Mouse (Mus musculus): ENCODE results near the gene Acap2. TPM values are rescaled to one million over a fixed set of nuclear protein-coding genes. Genes with fewer than 3 reads are reported as not detected.

Gene Acap2
- polyA plus RNA-seq, 1 experiment from 2014 or later: 23.2 TPM

DNA sequence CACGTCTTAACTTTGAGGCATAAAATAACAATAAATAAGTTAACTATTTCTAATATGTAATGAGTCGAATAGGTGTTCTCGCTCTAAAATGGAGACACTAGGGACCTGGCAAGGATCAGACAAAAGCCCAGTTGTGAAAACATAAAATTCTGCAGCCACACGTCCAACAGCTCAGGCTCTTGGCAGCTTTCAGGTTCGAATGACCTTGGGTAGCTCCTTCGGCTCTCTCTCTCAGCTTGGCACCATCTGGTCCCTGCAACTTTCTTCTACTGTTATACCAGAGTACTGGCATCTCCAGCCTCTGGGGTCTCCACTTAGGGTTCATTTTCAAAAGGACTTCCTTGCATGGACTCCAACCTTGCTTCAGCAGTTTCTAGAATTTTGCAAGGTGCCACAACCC lies 53.3 kb downstream of the Acap2 start:
- ATAC-seq (ENCODE audit: low FRiP score) (no peak), DNase-seq (ENCODE audit: low spot score, missing footprints) (no peak)
- H3K4me3 ChIP-seq (ENCODE audit: low read depth, low read length): no peak overlapping the region
- no peaks in the 10 kb centered on the region for H3K27me3 ChIP-seq (ENCODE audit: control insufficient read depth, insufficient read depth, low read length)
- H3K27ac ChIP-seq (ENCODE audit: low read depth, low read length): no peak overlapping the region
- no peaks in the 10 kb centered on the region for H3K4me1 ChIP-seq (ENCODE audit: control insufficient read depth, insufficient read depth, low read length)
- no peak overlapping the region for H3K4me2 ChIP-seq
- H3K36me3 ChIP-seq (ENCODE audit: control insufficient read depth, insufficient read depth, low read length): no peaks in the 10 kb centered on the region
- no peak overlapping the region for H3K9ac ChIP-seq (ENCODE audit: low read length)
- WGBS: 91% methylated on average over 6 of the region's 6 CpGs
- no peaks in the 10 kb centered on the region for H3K9me3 ChIP-seq (ENCODE audit: control insufficient read depth, low read length)

DNA sequence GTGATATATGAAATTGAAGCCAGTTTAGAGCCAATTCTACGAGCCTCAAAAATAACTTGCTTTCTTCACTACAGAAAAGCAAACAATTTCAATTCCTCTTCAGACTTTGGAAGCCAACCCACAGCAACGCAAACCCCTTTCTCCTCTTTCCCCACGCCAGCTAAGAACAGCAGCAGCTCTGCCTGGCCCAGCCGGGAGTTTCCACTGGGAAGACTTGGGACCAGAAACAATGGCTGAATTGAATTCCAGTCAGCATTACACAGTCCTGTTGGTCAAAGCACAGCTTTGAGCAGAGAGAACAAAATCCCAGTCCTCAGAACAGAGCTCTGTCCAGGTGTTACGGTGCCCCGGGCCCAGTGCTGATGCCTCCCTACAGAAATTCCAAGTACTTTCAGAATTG lies 59.1 kb downstream of the Acap2 start:
- H3K4me3 ChIP-seq (ENCODE audit: low read depth, low read length): no peak overlapping the region
- DNase-seq (ENCODE audit: low spot score, missing footprints): no peak
- no peaks in the 10 kb centered on the region for H3K36me3 ChIP-seq (ENCODE audit: control insufficient read depth, insufficient read depth, low read length)
- 29% methylated on average over 6 of the region's 6 CpGs for WGBS
- H3K4me2 ChIP-seq: no peak overlapping the region
- no peak overlapping the region for H3K27ac ChIP-seq (ENCODE audit: low read depth, low read length)
- no peaks in the 10 kb centered on the region for H3K9me3 ChIP-seq (ENCODE audit: control insufficient read depth, low read length)
- H3K9ac ChIP-seq (ENCODE audit: low read length): no peak overlapping the region
- H3K4me1 ChIP-seq (ENCODE audit: control insufficient read depth, insufficient read depth, low read length): no peaks in the 10 kb centered on the region
- H3K27me3 ChIP-seq (ENCODE audit: control insufficient read depth, insufficient read depth, low read length): no peaks in the 10 kb centered on the region
- no peak for ATAC-seq (ENCODE audit: low FRiP score)

DNA sequence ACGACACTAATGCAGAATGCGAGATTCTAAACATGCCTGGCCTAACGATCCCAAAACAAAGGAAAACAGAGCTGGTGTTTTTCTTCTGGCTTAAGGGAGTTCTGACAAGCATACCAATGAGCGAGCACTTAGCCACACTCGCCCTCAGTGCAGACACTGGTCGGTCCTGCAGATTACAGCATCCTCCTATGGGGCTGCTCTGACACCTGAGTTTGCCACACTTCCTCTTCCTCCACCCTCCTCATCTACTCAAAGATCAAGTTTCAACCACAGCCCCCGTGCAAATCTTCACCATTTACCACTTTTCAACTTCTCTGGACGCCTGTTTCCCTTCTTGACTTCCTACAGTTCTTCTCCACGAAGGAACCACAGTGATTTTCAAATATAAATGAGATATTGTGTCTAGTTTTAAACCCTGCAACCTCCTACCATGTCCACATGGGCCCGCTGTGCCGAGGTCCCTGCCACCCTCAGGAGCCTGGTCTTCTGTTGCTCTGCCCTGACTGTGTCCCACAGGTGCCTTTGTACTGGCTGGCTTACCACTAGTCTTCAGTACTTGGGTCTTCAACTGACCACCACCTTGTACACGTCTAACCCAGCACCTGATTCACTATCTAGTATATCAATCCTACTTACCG lies 64.3 kb downstream of the Acap2 start:
- DNase-seq (ENCODE audit: low spot score, missing footprints): no peak
- 73% methylated on average over 13 of the region's 13 CpGs for WGBS

DNA sequence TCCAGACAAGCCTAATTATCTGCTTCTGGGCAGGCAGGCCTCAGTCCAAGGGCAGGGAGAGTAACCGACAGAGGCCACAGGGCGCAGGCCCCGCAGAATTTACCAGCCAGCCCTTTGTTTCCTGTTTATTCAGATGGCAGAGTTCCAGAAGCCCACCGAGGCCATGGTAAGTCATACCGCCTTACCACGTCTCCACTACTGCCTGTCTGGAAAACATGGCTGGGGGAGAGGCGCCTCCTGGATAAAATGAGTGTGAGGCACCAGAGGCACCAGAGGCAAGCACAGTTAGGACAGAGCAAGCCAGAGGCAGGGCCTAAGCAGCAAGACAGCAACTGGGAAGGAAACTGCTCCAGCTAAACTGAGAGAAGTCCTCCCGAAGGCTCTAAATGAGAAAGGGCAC lies 65.5 kb downstream of the Acap2 start:
- Histone ChIP-seq H3K9ac (ENCODE audit: low read length) (no peak overlapping the region), H3K4me2 (no peak overlapping the region), H3K9me3 (ENCODE audit: control insufficient read depth, low read length) (no peaks in the 10 kb centered on the region), H3K4me3 (ENCODE audit: low read depth, low read length) (no peak overlapping the region), H3K4me1 (ENCODE audit: control insufficient read depth, insufficient read depth, low read length) (no peaks in the 10 kb centered on the region), H3K36me3 (ENCODE audit: control insufficient read depth, insufficient read depth, low read length) (no peaks in the 10 kb centered on the region), H3K27me3 (ENCODE audit: control insufficient read depth, insufficient read depth, low read length) (no peaks in the 10 kb centered on the region), H3K27ac (ENCODE audit: low read depth, low read length) (no peak overlapping the region)
- 71% methylated on average over 8 of the region's 8 CpGs for WGBS
- no peak for DNase-seq (ENCODE audit: low spot score, missing footprints)
- ATAC-seq (ENCODE audit: low FRiP score): no peak

More for the DNA sequence above, 64.3 kb downstream of the Acap2 start:
- Histone ChIP-seq H3K4me1 (ENCODE audit: control insufficient read depth, insufficient read depth, low read length) (no peaks in the 10 kb centered on the region), H3K27me3 (ENCODE audit: control insufficient read depth, insufficient read depth, low read length) (no peaks in the 10 kb centered on the region), H3K4me2 (no peak overlapping the region), H3K36me3 (ENCODE audit: control insufficient read depth, insufficient read depth, low read length) (no peaks in the 10 kb centered on the region), H3K9me3 (ENCODE audit: control insufficient read depth, low read length) (no peaks in the 10 kb centered on the region), H3K27ac (ENCODE audit: low read depth, low read length) (no peak overlapping the region; the same call in 1 of the 2 replicates), H3K4me3 (ENCODE audit: low read depth, low read length) (no peak overlapping the region), H3K9ac (ENCODE audit: low read length) (0 out of 2 replicates have a peak overlapping the region, but pooled peaks have one; percentile 25)
- ATAC-seq (ENCODE audit: low FRiP score): peak; percentile 67; the same call in 1 of the 2 replicates

DNA sequence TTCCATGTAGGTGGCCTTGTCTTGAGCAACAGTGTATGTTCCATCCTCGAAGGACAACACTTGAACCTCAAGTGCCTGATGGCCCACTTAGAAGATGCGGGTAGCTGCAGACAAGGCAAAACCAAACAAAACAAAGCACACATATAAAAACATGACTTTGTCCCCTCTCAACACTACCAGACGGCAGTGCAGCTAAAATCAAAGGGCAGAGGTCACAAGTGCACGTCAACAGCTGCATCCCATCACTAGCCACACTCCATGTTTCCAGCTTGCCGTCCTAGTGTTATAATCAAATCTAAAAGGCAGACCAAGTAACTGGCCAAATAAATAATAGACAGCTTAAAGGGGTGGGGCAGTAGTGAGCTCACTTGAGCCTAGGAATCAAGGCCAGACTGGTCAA lies 69.5 kb downstream of the Acap2 start:
- Histone ChIP-seq H3K9me3 (ENCODE audit: control insufficient read depth, low read length) (no peaks in the 10 kb centered on the region), H3K27ac (ENCODE audit: low read depth, low read length) (no peak overlapping the region), H3K4me3 (ENCODE audit: low read depth, low read length) (no peak overlapping the region), H3K27me3 (ENCODE audit: control insufficient read depth, insufficient read depth, low read length) (no peaks in the 10 kb centered on the region), H3K36me3 (ENCODE audit: control insufficient read depth, insufficient read depth, low read length) (no peaks in the 10 kb centered on the region), H3K9ac (ENCODE audit: low read length) (no peak overlapping the region), H3K4me2 (no peak overlapping the region), H3K4me1 (ENCODE audit: control insufficient read depth, insufficient read depth, low read length) (no peaks in the 10 kb centered on the region)
- WGBS: 65% methylated on average over 5 of the region's 5 CpGs
- ATAC-seq (ENCODE audit: low FRiP score) (no peak), DNase-seq (ENCODE audit: low spot score, missing footprints) (no peak)

DNA sequence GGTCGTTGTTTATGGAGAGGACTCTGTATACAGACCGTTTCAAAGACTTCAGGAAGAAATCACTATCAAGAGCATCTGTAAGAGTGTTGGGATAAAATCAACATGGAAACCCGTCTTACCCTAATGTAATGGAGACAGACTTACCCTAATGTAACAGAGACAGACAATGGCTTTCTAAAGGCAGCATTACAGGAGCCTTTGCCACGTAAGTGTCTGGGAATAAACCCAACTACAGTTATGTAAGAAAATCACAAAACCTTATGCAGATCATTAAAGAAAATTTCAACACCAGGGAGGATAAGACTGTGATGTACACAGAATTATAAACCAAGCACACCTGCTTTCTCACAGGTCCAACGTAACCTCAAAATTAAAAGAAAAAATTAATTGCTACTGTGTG lies 72.9 kb downstream of the Acap2 start:
- Histone ChIP-seq H3K4me3 (ENCODE audit: low read depth, low read length) (no peak overlapping the region), H3K9me3 (ENCODE audit: control insufficient read depth, low read length) (no peaks in the 10 kb centered on the region), H3K9ac (ENCODE audit: low read length) (no peak overlapping the region), H3K4me1 (ENCODE audit: control insufficient read depth, insufficient read depth, low read length) (no peaks in the 10 kb centered on the region), H3K27me3 (ENCODE audit: control insufficient read depth, insufficient read depth, low read length) (no peaks in the 10 kb centered on the region), H3K36me3 (ENCODE audit: control insufficient read depth, insufficient read depth, low read length) (no peaks in the 10 kb centered on the region), H3K4me2 (no peak overlapping the region), H3K27ac (ENCODE audit: low read depth, low read length) (no peak overlapping the region)
- DNase-seq (ENCODE audit: low spot score, missing footprints): no peak
- no peak for ATAC-seq (ENCODE audit: low FRiP score)
- WGBS: 94% methylated on average over 5 of the region's 5 CpGs

DNA sequence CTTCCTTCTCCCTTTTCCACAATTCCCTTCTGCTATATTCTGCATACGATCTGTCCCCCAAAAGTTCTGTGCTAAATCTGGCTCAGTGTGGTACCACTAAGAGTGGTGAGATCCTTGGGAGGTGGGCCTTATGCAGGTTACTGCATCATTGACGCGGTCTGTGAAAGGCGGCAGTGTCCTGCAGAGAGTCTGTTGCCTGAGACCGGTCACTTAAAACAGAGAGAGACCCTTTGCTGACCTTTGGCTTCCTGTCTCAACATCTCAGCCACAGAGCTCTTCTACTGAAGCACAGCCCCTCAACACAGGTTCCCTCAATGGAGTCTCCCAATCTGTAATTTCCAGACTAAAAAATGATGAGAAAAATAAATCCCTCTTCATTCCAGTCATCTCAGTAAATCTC lies 76.1 kb downstream of the Acap2 start:
- H3K36me3 ChIP-seq (ENCODE audit: control insufficient read depth, insufficient read depth, low read length): no peaks in the 10 kb centered on the region
- 65% methylated on average over 5 of the region's 5 CpGs for WGBS
- no peak overlapping the region for H3K9ac ChIP-seq (ENCODE audit: low read length)
- H3K4me3 ChIP-seq (ENCODE audit: low read depth, low read length): no peak overlapping the region
- no peaks in the 10 kb centered on the region for H3K27me3 ChIP-seq (ENCODE audit: control insufficient read depth, insufficient read depth, low read length)
- no peak overlapping the region for H3K4me2 ChIP-seq
- ATAC-seq (ENCODE audit: low FRiP score): no peak
- no peaks in the 10 kb centered on the region for H3K4me1 ChIP-seq (ENCODE audit: control insufficient read depth, insufficient read depth, low read length)
- no peaks in the 10 kb centered on the region for H3K9me3 ChIP-seq (ENCODE audit: control insufficient read depth, low read length)
- H3K27ac ChIP-seq (ENCODE audit: low read depth, low read length): no peak overlapping the region
- no peak for DNase-seq (ENCODE audit: low spot score, missing footprints)

DNA sequence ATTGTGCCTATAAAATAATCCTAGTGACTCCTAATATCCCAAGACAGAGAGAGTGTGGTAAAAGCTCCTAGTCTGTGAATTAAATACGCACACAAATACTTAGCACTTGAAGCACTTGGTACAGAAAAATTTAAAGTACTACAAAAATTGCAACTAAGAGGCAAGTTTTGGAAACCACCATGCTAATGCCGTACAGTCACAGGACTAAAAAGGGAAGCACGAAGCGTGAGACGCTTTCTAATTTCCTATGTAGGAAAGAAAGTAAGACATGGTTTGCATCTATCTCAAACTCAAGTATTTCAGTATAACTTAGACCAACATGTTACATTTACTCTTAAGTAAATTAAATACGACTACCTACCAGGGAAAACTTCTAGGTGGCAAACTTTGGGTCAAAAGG lies 79.4 kb downstream of the Acap2 start:
- Histone ChIP-seq H3K4me2 (no peak overlapping the region), H3K27ac (ENCODE audit: low read depth, low read length) (no peak overlapping the region), H3K9me3 (ENCODE audit: control insufficient read depth, low read length) (no peaks in the 10 kb centered on the region), H3K27me3 (ENCODE audit: control insufficient read depth, insufficient read depth, low read length) (no peaks in the 10 kb centered on the region), H3K9ac (ENCODE audit: low read length) (no peak overlapping the region), H3K4me3 (ENCODE audit: low read depth, low read length) (no peak overlapping the region), H3K4me1 (ENCODE audit: control insufficient read depth, insufficient read depth, low read length) (no peaks in the 10 kb centered on the region), H3K36me3 (ENCODE audit: control insufficient read depth, insufficient read depth, low read length) (no peaks in the 10 kb centered on the region)
- ATAC-seq (ENCODE audit: low FRiP score) (no peak), DNase-seq (ENCODE audit: low spot score, missing footprints) (no peak)
- 93% methylated on average over 6 of the region's 6 CpGs for WGBS

DNA sequence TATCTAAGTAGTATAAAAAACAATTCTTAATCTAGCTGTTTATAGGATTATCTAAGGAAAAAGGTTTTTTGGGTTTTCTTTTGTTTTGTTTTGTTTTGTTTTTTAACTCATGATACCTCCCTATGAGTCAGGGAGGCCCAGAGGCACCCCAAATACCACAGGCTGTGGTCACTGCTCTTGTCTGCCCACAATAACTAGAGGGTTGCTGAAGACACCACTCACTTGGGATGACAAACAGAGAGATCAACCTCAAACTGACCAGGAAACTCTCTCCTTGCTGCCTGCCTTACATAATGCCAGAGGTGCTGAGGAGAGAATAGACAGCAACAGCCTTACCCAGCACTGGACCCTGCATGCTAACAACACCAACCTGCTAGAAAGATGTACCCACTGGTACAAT lies 87.4 kb downstream of the Acap2 start:
- H3K4me1 ChIP-seq (ENCODE audit: control insufficient read depth, insufficient read depth, low read length): no peaks in the 10 kb centered on the region
- no peaks in the 10 kb centered on the region for H3K27me3 ChIP-seq (ENCODE audit: control insufficient read depth, insufficient read depth, low read length)
- ATAC-seq (ENCODE audit: low FRiP score) (no peak), DNase-seq (ENCODE audit: low spot score, missing footprints) (no peak)
- H3K36me3 ChIP-seq (ENCODE audit: control insufficient read depth, insufficient read depth, low read length): peaks cover 11% of the 10 kb centered on the region
- no peak overlapping the region for H3K27ac ChIP-seq (ENCODE audit: low read depth, low read length)
- no peak overlapping the region for H3K9ac ChIP-seq (ENCODE audit: low read length)
- H3K4me2 ChIP-seq: no peak overlapping the region
- no peaks in the 10 kb centered on the region; the same call in 1 of the 2 replicates for H3K9me3 ChIP-seq (ENCODE audit: control insufficient read depth, low read length)
- no peak overlapping the region for H3K4me3 ChIP-seq (ENCODE audit: low read depth, low read length)

Measured in midbrain, embryonic 11.5 days (tissue).